Mouse (Mus musculus) intestine, postnatal 0 days (tissue): ENCODE results near the gene Tead4. TPM values are rescaled to one million over a fixed set of nuclear protein-coding genes. Genes with fewer than 3 reads are reported as not detected.

Source experiments
- ATAC-seq: fragments of 200-750 bp; cut with Nextera tagmentation; 2 replicates; pipeline ENCODE4 v1.8.0; 2017; ENCODE audit warnings: mild to moderate bottlenecking, moderate TSS enrichment, moderate library complexity
- H3K27ac ChIP-seq: fragments of 300-500 bp; sonication (generic); 2 replicates; pipeline ENCODE4 v1.5.1; 2014; ENCODE audit warnings: mild to moderate bottlenecking, low read depth, low read length, moderate library complexity
- H3K27me3 ChIP-seq: fragments of 300-500 bp; sonication (generic); replicated peaks from 2 replicates; pipeline ENCODE4 v1.6.1; 2014; ENCODE audit warnings: low read length, mixed read lengths; ENCODE audit not compliant: control insufficient read depth, insufficient read depth
- H3K36me3 ChIP-seq: fragments of 300-500 bp; sonication (generic); 2 replicates; pipeline ENCODE4 v1.6.1; 2014; ENCODE audit warnings: mild to moderate bottlenecking, moderate library complexity; ENCODE audit not compliant: control insufficient read depth, insufficient read depth
- H3K4me1 ChIP-seq: fragments of 300-500 bp; sonication (generic); replicated peaks from 2 replicates; pipeline ENCODE4 v1.6.1; 2014; ENCODE audit warnings: antibody characterized with exemption, low read length, mixed read lengths; ENCODE audit not compliant: control insufficient read depth, insufficient read depth
- H3K4me2 ChIP-seq: fragments of 300-500 bp; sonication (generic); replicated peaks from 2 replicates; pipeline ENCODE4 v1.6.1; 2014; ENCODE audit warnings: low read depth, mild to moderate bottlenecking, moderate library complexity
- H3K4me3 ChIP-seq: fragments of 300-500 bp; sonication (generic); 2 replicates; pipeline ENCODE4 v1.5.1; 2014; ENCODE audit warnings: low read depth, low read length
- H3K9ac ChIP-seq: fragments of 300-500 bp; sonication (generic); 2 replicates; pipeline ENCODE4 v1.6.1; 2014; ENCODE audit warnings: mild to moderate bottlenecking, low read depth, low read length
- H3K9me3 ChIP-seq: fragments of 300-500 bp; sonication (generic); 2 replicates; pipeline ENCODE4 v1.6.1; 2016; ENCODE audit warnings: mixed run types; ENCODE audit not compliant: control insufficient read depth
- CTCF ChIP-seq: sonication (generic); IDR thresholded peaks from 2 replicates; pipeline ENCODE4 v1.5.1; 2016; ENCODE audit warnings: low read depth, mild to moderate bottlenecking, control low read depth, antibody characterized with exemption, moderate library complexity
- WGBS: fragments of 180-500 bp; shearing (Covaris S2); extraction: QIAGEN DNeasy Blood & Tissue Kit; methylation state at CpG from one replicate; pipeline ENCODE4 v1.1.7; 2014; 5-methylcytosine and 5-hydroxymethylcytosine counted together
- polyA plus RNA-seq: library from polyadenylated mRNA; unstranded; fragments of >200 nt; fragmentation: Nextera tagmentation; extraction: Ambion mirVana; gene quantifications from 2 replicates; pipeline ENCODE4 v1.2.1, GENCODE M21; 2015

Tead4 gene
- polyA plus RNA-seq, 1 experiment from 2014 or later: 1.5 TPM

GRCm38 (mm10) chr6:128296750-128297393, 3.8 kb downstream of the Tead4 start:
- 34% methylated on average over 11 of the region's 11 CpGs for WGBS
- Histone ChIP-seq H3K27ac (no peak overlapping the region), H3K9me3 (no peaks in the 10 kb centered on the region), H3K4me1 (peaks cover 9% of the 10 kb centered on the region; the same call in 1 of the 2 replicates), H3K4me2 (no peak overlapping the region), H3K27me3 (peaks cover 15% of the 10 kb centered on the region; the same call in 1 of the 2 replicates), H3K9ac (no peak overlapping the region), H3K4me3 (no peak overlapping the region), H3K36me3 (no peaks in the 10 kb centered on the region)
- no peak for TF ChIP-seq CTCF
- ATAC-seq: no peak

GRCm38 (mm10) chr6:128295876-128296749, 4.5 kb downstream of the Tead4 start:
- Histone ChIP-seq H3K27me3 (peaks cover 15% of the 10 kb centered on the region; the same call in 1 of the 2 replicates), H3K9me3 (no peaks in the 10 kb centered on the region), H3K27ac (no peak overlapping the region), H3K36me3 (no peaks in the 10 kb centered on the region), H3K4me3 (no peak overlapping the region), H3K4me2 (0 out of 2 replicates have a peak overlapping the region, but pooled peaks have one; percentile 6), H3K9ac (no peak overlapping the region), H3K4me1 (peaks cover 9% of the 10 kb centered on the region; the same call in 1 of the 2 replicates)
- no peak for ATAC-seq
- TF ChIP-seq CTCF: no peak
- 25% methylated on average over 6 of the region's 6 CpGs for WGBS

GRCm38 (mm10) chr6:128291284-128291683, 9.3 kb downstream of the Tead4 start:
- Histone ChIP-seq H3K27me3 (no peaks in the 10 kb centered on the region), H3K27ac (no peak overlapping the region), H3K4me2 (no peak overlapping the region), H3K4me1 (peaks cover 3% of the 10 kb centered on the region; the same call in 1 of the 2 replicates), H3K4me3 (no peak overlapping the region), H3K36me3 (no peaks in the 10 kb centered on the region), H3K9ac (no peak overlapping the region), H3K9me3 (no peaks in the 10 kb centered on the region)
- no peak for TF ChIP-seq CTCF
- no peak for ATAC-seq
- 79% methylated on average over 5 of the region's 5 CpGs for WGBS

- no peak for ATAC-seq
- no peak overlapping the region for H3K4me2 ChIP-seq
- H3K4me1 ChIP-seq: 0 out of 2 replicates have a peak, but pooled peaks cover 4% of the 10 kb centered on the region
- H3K36me3 ChIP-seq: no peaks in the 10 kb centered on the region
- no peaks in the 10 kb centered on the region for H3K27me3 ChIP-seq
- no peak overlapping the region for H3K27ac ChIP-seq
- no peaks in the 10 kb centered on the region for H3K9me3 ChIP-seq
- H3K4me3 ChIP-seq: no peak overlapping the region
- H3K9ac ChIP-seq: no peak overlapping the region
- TF ChIP-seq CTCF: no peak
- WGBS: 82% methylated on average over 6 of the region's 6 CpGs
These were observed 11.9 kb downstream of the Tead4 start for GRCm38 (mm10) chr6:128288681-128289080.

GRCm38 (mm10) chr6:128285792-128286430, 14.7 kb downstream of the Tead4 start:
- no peaks in the 10 kb centered on the region for H3K9me3 ChIP-seq
- H3K27me3 ChIP-seq: no peaks in the 10 kb centered on the region
- H3K9ac ChIP-seq: 0 out of 2 replicates have a peak overlapping the region, but pooled peaks have one; percentile 23
- 0 out of 2 replicates have a peak, but pooled peaks cover 4% of the 10 kb centered on the region for H3K4me1 ChIP-seq
- H3K4me2 ChIP-seq: peak overlapping the region; percentile 63
- no peak overlapping the region; the same call in 1 of the 2 replicates for H3K27ac ChIP-seq
- peak; percentile 76 for ATAC-seq
- H3K36me3 ChIP-seq: no peaks in the 10 kb centered on the region
- H3K4me3 ChIP-seq: peak overlapping the region; percentile 30
- 3% methylated on average over 15 of the region's 16 CpGs for WGBS
- TF ChIP-seq CTCF: no peak

- H3K4me1 ChIP-seq: 0 out of 2 replicates have a peak, but pooled peaks cover 4% of the 10 kb centered on the region
- no peak for TF ChIP-seq CTCF
- ATAC-seq: no peak
- WGBS: 75% methylated on average over 3 of the region's 3 CpGs
- H3K36me3 ChIP-seq: no peaks in the 10 kb centered on the region
- H3K27ac ChIP-seq: no peak overlapping the region
- H3K27me3 ChIP-seq: no peaks in the 10 kb centered on the region
- H3K4me3 ChIP-seq: no peak overlapping the region
- no peak overlapping the region for H3K4me2 ChIP-seq
- no peaks in the 10 kb centered on the region for H3K9me3 ChIP-seq
- H3K9ac ChIP-seq: no peak overlapping the region
These were observed 18.5 kb downstream of the Tead4 start for GRCm38 (mm10) chr6:128282126-128282525.
